Mouse (Mus musculus) embryonic fibroblast, embryonic 13.5 days (primary cell): ENCODE results near the gene Unkl. TPM values are rescaled to one million over a fixed set of nuclear protein-coding genes. Genes with fewer than 3 reads are reported as not detected.
"Not testable (repeated sequence)": the region's sequence is repeated elsewhere in the genome, so short reads cannot be mapped to it uniquely, and the experiment has no call there.

Experiments
- H3K27ac ChIP-seq: 2 replicates; pipeline ENCODE4 v1.5.1; 2012; ENCODE audit warnings: low read length, control low read depth, inconsistent platforms; ENCODE audit not compliant: insufficient read depth
- H3K4me1 ChIP-seq: 2 replicates; pipeline ENCODE4 v1.6.1; 2011; ENCODE audit warnings: low read length; ENCODE audit not compliant: control insufficient read depth, insufficient read depth
- H3K4me3 ChIP-seq: 2 replicates; pipeline ENCODE4 v1.5.1; 2011; ENCODE audit warnings: mild to moderate bottlenecking, control low read depth, low read length; ENCODE audit not compliant: insufficient read depth
- CTCF ChIP-seq: IDR thresholded peaks from 2 replicates; pipeline ENCODE4 v1.5.1; 2011; ENCODE audit warnings: mild to moderate bottlenecking, control low read depth, low read length, moderate library complexity, borderline replicate concordance; ENCODE audit not compliant: insufficient read depth
- POLR2A ChIP-seq: IDR thresholded peaks from 2 replicates; pipeline ENCODE4 v1.6.1; 2011; ENCODE audit warnings: low read depth, mild to moderate bottlenecking, control low read depth, low read length, moderate library complexity
- polyA plus RNA-seq: library from polyadenylated mRNA; stranded (reverse); fragments of >200 nt; gene quantifications from 2 replicates; pipeline ENCODE4 v1.2.4, GENCODE M21; 2011; ENCODE audit warnings: low read depth; ENCODE audit not compliant: missing spikeins, insufficient read length

The Unkl gene
- polyA plus RNA-seq, 1 experiment = 10.1 TPM

DNA sequence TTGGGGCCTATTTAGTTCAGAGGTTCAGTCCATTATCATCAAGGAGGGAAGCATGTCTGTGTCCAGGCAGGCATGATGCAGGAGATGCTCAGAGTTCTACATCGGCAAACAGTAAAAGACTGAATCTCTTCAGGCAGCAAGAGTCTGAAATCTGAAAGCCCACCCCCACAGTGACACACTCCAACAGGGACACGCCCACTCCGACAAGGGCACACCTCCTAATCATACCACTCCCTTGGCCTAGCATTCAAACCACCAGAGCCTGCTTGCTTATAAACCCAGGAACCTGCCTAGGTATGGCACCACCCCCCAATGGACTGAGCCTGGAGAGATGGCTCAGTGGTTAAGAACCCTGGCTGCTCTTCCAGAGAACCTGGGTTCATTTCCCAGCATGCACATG, 27.2 kb downstream of the Unkl start:
- no peak for TF ChIP-seq POLR2A
- TF ChIP-seq CTCF = no peak
- no peak overlapping the region for H3K27ac ChIP-seq
- H3K4me3 ChIP-seq = no peak overlapping the region
- H3K4me1 ChIP-seq = no peaks in the 10 kb centered on the region

DNA sequence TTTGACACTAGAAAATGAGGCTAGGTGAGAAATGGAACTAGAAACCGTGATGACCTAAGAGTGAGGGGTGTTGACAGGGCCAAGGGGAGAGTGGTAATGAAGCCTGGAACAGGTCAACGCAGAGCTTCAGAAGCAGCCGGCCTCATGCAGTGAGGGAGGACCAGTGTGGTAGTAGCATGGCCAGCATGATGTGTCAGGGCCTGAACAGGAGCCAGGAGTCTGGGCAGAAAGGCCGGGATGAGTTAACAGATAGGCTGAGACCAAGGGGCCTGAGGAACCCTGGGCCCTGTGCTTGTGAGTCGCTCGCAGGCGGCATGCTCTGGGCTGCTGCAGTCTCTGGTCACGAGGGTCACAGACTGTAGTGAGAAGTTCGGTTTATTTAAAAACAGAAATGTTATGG, 30.8 kb downstream of the Unkl start:
- Histone ChIP-seq H3K4me1 (peaks cover 18% of the 10 kb centered on the region), H3K27ac (no peak overlapping the region), H3K4me3 (no peak overlapping the region)
- no peak for TF ChIP-seq CTCF
- no peak for TF ChIP-seq POLR2A

- no peak for TF ChIP-seq CTCF
- no peak for TF ChIP-seq POLR2A
- H3K27ac ChIP-seq = no peak overlapping the region
- H3K4me1 ChIP-seq = peaks cover 18% of the 10 kb centered on the region
- no peak overlapping the region for H3K4me3 ChIP-seq
Measured at GRCm38 (mm10) chr17:25219492-25220295, 31.5 kb downstream of the Unkl start.

GRCm38 (mm10) chr17:25220746-25221145, 32.5 kb downstream of the Unkl start:
- Histone ChIP-seq H3K27ac (no peak overlapping the region), H3K4me1 (peaks cover 18% of the 10 kb centered on the region), H3K4me3 (no peak overlapping the region)
- TF ChIP-seq CTCF (no peak), POLR2A (no peak)

GRCm38 (mm10) chr17:25221821-25222503, 33.8 kb downstream of the Unkl start:
- TF ChIP-seq POLR2A (peak; percentile 54), CTCF (no peak)
- peak overlapping the region; percentile 41 for H3K4me3 ChIP-seq
- H3K4me1 ChIP-seq = peaks cover 18% of the 10 kb centered on the region
- H3K27ac ChIP-seq = peak overlapping the region; percentile 6; the same call in 1 of the 2 replicates

GRCm38 (mm10) chr17:25222504-25222940, 34.3 kb downstream of the Unkl start:
- H3K27ac ChIP-seq = peak overlapping the region; percentile 8; the same call in 1 of the 2 replicates
- peaks cover 18% of the 10 kb centered on the region for H3K4me1 ChIP-seq
- peak overlapping the region; percentile 9 for H3K4me3 ChIP-seq

GRCm38 (mm10) chr17:25222951-25223601, 34.9 kb downstream of the Unkl start:
- peaks cover 18% of the 10 kb centered on the region for H3K4me1 ChIP-seq
- TF ChIP-seq POLR2A (no peak), CTCF (no peak)
- peak overlapping the region; percentile 8; the same call in 1 of the 2 replicates for H3K27ac ChIP-seq
- peak overlapping the region; percentile 9; the same call in 1 of the 2 replicates for H3K4me3 ChIP-seq

DNA sequence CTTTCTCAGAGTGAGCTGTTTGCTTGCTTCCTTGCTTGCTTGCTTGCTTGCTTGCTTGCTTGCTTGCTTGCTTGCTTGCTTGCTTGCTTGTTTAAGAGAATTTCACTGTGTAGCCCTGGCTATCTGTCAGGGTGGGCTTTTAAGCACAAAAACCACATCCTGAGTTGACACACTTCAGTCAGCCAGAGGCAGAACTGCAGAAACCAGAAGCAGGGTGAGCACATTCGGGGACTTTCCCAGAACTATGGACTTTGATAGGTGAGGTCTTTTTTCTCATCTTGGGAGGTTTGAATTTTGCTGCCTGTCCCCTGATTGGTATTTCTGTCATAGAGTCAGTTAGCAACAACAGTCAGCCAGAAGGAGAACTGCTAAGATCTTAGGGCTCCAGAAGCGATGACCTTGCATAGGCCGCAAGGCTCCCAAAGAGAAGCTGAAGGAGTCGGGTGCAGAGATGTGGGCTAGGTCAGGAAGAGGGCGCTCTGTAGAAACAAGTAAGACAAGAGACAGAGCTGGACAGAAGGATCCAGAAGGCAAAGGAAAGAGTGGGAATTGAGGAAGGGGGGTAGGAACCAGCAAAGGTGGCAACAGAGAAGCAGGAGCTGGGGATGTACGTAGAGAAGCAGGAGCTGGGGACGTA, 36.5 kb downstream of the Unkl start:
- Histone ChIP-seq H3K4me3 (no peak overlapping the region), H3K4me1 (peaks cover 18% of the 10 kb centered on the region), H3K27ac (no peak overlapping the region)
- no peak for TF ChIP-seq POLR2A
- no peak for TF ChIP-seq CTCF

- TF ChIP-seq POLR2A (no peak), CTCF (no peak)
- Histone ChIP-seq H3K27ac (no peak overlapping the region), H3K4me1 (peaks cover 16% of the 10 kb centered on the region), H3K4me3 (no peak overlapping the region)
Measured at GRCm38 (mm10) chr17:25225659-25226058, 37.5 kb downstream of the Unkl start.

GRCm38 (mm10) chr17:25227991-25228390, 39.8 kb downstream of the Unkl start:
- no peak overlapping the region for H3K27ac ChIP-seq
- no peak overlapping the region for H3K4me3 ChIP-seq

DNA sequence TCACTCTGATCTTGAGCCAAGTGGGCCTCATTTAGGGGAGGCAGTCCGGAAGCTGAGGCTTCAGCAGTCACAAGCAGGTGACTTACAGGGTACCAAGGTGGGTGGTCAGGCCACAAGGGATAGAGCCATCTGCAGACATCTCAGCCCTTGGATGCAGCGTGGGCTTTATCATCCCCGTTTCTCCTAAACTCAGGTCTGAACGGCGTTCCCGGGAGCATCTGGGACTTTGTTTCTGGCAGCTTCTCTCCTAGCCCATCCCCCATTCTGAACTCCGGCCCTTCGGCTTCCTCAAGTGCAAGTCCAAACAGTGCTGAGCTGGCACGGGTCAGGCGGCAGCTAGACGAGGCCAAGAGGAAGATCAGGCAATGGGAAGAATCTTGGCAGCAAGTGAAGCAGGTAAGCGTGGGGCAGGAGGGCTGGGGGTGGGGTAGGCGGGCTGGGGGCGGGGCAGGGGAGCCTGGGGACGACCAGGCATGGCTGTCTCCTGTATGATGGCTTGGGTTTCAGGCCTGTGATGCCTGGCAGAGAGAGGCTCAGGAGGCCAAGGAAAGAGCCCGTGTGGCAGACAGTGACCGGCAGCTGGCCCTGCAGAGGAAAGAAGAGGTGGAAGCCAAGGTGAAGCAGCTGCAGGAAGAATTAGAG, 41.9 kb downstream of the Unkl start:
- H3K4me1 ChIP-seq, H3K4me3 ChIP-seq, H3K27ac ChIP-seq: not testable (repeated sequence)

More at GRCm38 (mm10) chr17:25227991-25228390, 39.8 kb downstream of the Unkl start:
- TF ChIP-seq CTCF = no peak
- no peak for TF ChIP-seq POLR2A
- peaks cover 2% of the 10 kb centered on the region; the same call in 1 of the 2 replicates for H3K4me1 ChIP-seq
